Mouse (Mus musculus) CH12.LX (cell line): ENCODE data around the gene Tshr. TPM values are rescaled to one million over a fixed set of nuclear protein-coding genes. Genes with fewer than 3 reads are reported as not detected.

Experiments
- DNase-seq: peaks from one replicate; pipeline ENCODE4 v3.0.0-alpha.2; 2013; ENCODE audit errors: extremely low read depth
- H3K27ac ChIP-seq: 2 replicates; pipeline ENCODE4 v1.5.1; 2012; ENCODE audit warnings: low read depth, mild to moderate bottlenecking, control low read depth, moderate library complexity; ENCODE audit not compliant: insufficient read depth
- H3K27me3 ChIP-seq: replicated peaks from 2 replicates; pipeline ENCODE3; 2012; ENCODE audit warnings: inconsistent platforms
- H3K36me3 ChIP-seq, 2 experiments: replicated peaks in 1 of 2; 2 replicates each; pipeline versions ENCODE3 to v1.6.1; 2012; ENCODE audit warnings: inconsistent platforms in 1 of 2, low read length in 1 of 2, mild to moderate bottlenecking in 1 of 2, mixed read lengths in 1 of 2, moderate library complexity in 1 of 2; ENCODE audit not compliant: control insufficient read depth in 1 of 2, insufficient read depth in 1 of 2
- H3K4me1 ChIP-seq, 2 experiments: 2 replicates each; pipeline ENCODE4 v1.6.1; 2012; ENCODE audit warnings: inconsistent platforms in 1 of 2, moderate library complexity in 1 of 2; ENCODE audit not compliant: insufficient read depth in 2 of 2, control insufficient read depth in 1 of 2
- H3K4me2 ChIP-seq: 2 replicates; pipeline ENCODE4 v1.6.1; 2012; ENCODE audit warnings: low read depth, mild to moderate bottlenecking, control low read depth; ENCODE audit not compliant: poor library complexity, insufficient read depth, severe bottlenecking
- H3K4me3 ChIP-seq, 3 experiments: fragments of 150-350 bp in 1 of 3; sonication (generic) in 1 of 3; replicated peaks in 1 of 3; 2 replicates each; pipeline versions ENCODE3 to v1.5.1; 2011 to 2012; ENCODE audit warnings: low read depth in 2 of 3, low read length in 2 of 3, mild to moderate bottlenecking in 2 of 3, moderate library complexity in 2 of 3, control low read depth in 1 of 3, improper control_type of control experiment in 1 of 3, inconsistent platforms in 1 of 3, mixed read lengths in 1 of 3; ENCODE audit not compliant: poor library complexity in 1 of 3
- H3K79me2 ChIP-seq: replicated peaks from 2 replicates; pipeline ENCODE4 v1.6.1; 2012; ENCODE audit warnings: mild to moderate bottlenecking, moderate library complexity; ENCODE audit not compliant: control insufficient read depth, poor library complexity, insufficient read depth, severe bottlenecking; ENCODE audit errors: extremely low read depth
- H3K9ac ChIP-seq: 2 replicates; pipeline ENCODE4 v1.6.1; 2012; ENCODE audit warnings: low read depth, mild to moderate bottlenecking, control low read depth, moderate library complexity; ENCODE audit not compliant: insufficient read depth
- H3K9me3 ChIP-seq: replicated peaks from 2 replicates; pipeline ENCODE3; 2012; ENCODE audit warnings: low read length, inconsistent platforms, mixed read lengths
- BHLHE40 ChIP-seq: IDR thresholded peaks from 2 replicates; pipeline ENCODE4 v1.6.1; 2011; ENCODE audit warnings: mild to moderate bottlenecking, low read depth, low read length, improper control_type of control experiment
- E2F4 ChIP-seq: IDR thresholded peaks from 2 replicates; pipeline ENCODE4 v1.6.1; 2011; ENCODE audit warnings: low read depth, low read length, improper control_type of control experiment; ENCODE audit not compliant: insufficient replicate concordance
- ELF1 ChIP-seq: IDR thresholded peaks from 2 replicates; pipeline ENCODE4 v1.6.1; 2014; ENCODE audit warnings: low read depth, mild to moderate bottlenecking, inconsistent platforms, low read length, improper control_type of control experiment
- EP300 ChIP-seq: IDR thresholded peaks from 2 replicates; pipeline ENCODE4 v1.6.1; 2011; ENCODE audit warnings: low read length, improper control_type of control experiment
- HCFC1 ChIP-seq: IDR thresholded peaks from 2 replicates; pipeline ENCODE4 v1.6.1; 2012; ENCODE audit warnings: low read depth, mild to moderate bottlenecking, inconsistent platforms, low read length, improper control_type of control experiment
- MAFK ChIP-seq: IDR thresholded peaks from 2 replicates; pipeline ENCODE4 v1.6.1; 2011; ENCODE audit warnings: low read length, improper control_type of control experiment; ENCODE audit not compliant: insufficient replicate concordance
- MAX ChIP-seq: IDR thresholded peaks from 2 replicates; pipeline ENCODE4 v1.6.1; 2011; ENCODE audit warnings: low read length, improper control_type of control experiment
- MEF2A ChIP-seq: IDR thresholded peaks from 2 replicates; pipeline ENCODE4 v1.6.1; 2014; ENCODE audit warnings: low read depth, mild to moderate bottlenecking, inconsistent platforms, low read length, improper control_type of control experiment, borderline replicate concordance
- NELFE ChIP-seq: IDR thresholded peaks from 2 replicates; pipeline ENCODE4 v1.6.1; 2011; ENCODE audit warnings: low read depth, low read length, improper control_type of control experiment
- POLR2AphosphoS2 ChIP-seq: IDR thresholded peaks from 2 replicates; pipeline ENCODE4 v1.6.1; 2011; ENCODE audit warnings: low read depth, low read length, improper control_type of control experiment
- RCOR1 ChIP-seq: conservative IDR thresholded peaks from 2 replicates; pipeline ENCODE4 v1.6.1; 2012; ENCODE audit warnings: low read depth, mild to moderate bottlenecking, inconsistent platforms, low read length, improper control_type of control experiment
- SIN3A ChIP-seq: IDR thresholded peaks from 2 replicates; pipeline ENCODE4 v1.6.1; 2012; ENCODE audit warnings: low read length, improper control_type of control experiment, inconsistent platforms
- SMC3 ChIP-seq: IDR thresholded peaks from 2 replicates; pipeline ENCODE4 v1.6.1; 2011; ENCODE audit warnings: low read depth, low read length, improper control_type of control experiment
- USF2 ChIP-seq: conservative IDR thresholded peaks from 2 replicates; pipeline ENCODE4 v1.6.1; 2011; ENCODE audit warnings: low read depth, low read length, improper control_type of control experiment
- dilution Hi-C: fragments of 300-500 bp; cut with MboI; formaldehyde crosslinking; loops from 2 replicates; pipeline ENCODE4 v1.14.3; 2020; ENCODE audit warnings: low sequenced_read_pairs; ENCODE audit not compliant: extremely low pct_unique_long_range_greater_than_20kb, extremely low pct_ligation_motif_present
- in situ Hi-C: fragments of 300-500 bp; cut with MboI; formaldehyde crosslinking; loops from 3 replicates; pipeline ENCODE4 v1.14.3; 2019; ENCODE audit warnings: low sequenced_read_pairs, low pct_ligation_motif_present, low pct_unique_long_range_greater_than_20kb, mixed read lengths
- polyA plus RNA-seq: library from polyadenylated mRNA; unstranded; fragments of >175 nt; gene quantifications from 2 replicates; pipeline ENCODE4 v1.2.1, GENCODE M21; 2012; ENCODE audit warnings: low read depth; ENCODE audit not compliant: insufficient read length
- total RNA-seq, 2 experiments: library from RNA; depleted of rRNA; stranded (reverse); fragments of 300-350 nt in 1 of 2; fragments of >200 nt in 1 of 2; gene quantifications; 2 replicates each; pipeline ENCODE4 v1.2.3; 2012 to 2014

Gene Tshr
- total and polyA plus RNA-seq, 3 experiments, result not detected

DNA sequence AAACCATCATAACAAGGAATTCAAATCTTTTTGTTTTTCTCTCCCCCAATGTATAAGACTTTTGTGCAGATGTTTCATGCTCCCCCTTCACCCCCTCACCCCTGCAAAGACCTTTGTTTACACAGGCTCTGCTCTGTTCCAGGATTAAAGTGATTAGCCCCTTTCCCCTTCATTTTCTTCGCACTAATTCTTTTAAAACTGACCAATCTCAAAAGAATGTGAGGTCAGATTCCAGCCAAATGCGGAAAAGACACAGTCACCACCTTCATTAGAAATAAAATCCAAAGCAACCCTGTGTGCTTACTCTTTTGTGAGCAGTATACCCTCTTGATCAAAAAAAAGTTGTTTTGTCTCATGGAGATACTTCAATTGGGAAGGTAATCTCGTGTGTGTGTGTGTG, 104.0 kb downstream of the Tshr start:
- DNase-seq, result no peak
- Histone ChIP-seq H3K36me3 (no peaks in the 10 kb centered on the region), H3K9ac (no peak overlapping the region), H3K4me2 (no peak overlapping the region), H3K9me3 (no peaks in the 10 kb centered on the region), H3K27ac (no peak overlapping the region), H3K27me3 (no peaks in the 10 kb centered on the region), H3K4me3 (no peak overlapping the region), H3K79me2 (no peaks in the 10 kb centered on the region), H3K4me1 (no peaks in the 10 kb centered on the region)
- in situ Hi-C loops, result no loop called here
- TF ChIP-seq SMC3 (no peak), E2F4 (no peak), POLR2AphosphoS2 (no peak), EP300 (no peak), MAX (no peak), USF2 (no peak), MEF2A (no peak)
- dilution Hi-C loops, result no loop called here

DNA sequence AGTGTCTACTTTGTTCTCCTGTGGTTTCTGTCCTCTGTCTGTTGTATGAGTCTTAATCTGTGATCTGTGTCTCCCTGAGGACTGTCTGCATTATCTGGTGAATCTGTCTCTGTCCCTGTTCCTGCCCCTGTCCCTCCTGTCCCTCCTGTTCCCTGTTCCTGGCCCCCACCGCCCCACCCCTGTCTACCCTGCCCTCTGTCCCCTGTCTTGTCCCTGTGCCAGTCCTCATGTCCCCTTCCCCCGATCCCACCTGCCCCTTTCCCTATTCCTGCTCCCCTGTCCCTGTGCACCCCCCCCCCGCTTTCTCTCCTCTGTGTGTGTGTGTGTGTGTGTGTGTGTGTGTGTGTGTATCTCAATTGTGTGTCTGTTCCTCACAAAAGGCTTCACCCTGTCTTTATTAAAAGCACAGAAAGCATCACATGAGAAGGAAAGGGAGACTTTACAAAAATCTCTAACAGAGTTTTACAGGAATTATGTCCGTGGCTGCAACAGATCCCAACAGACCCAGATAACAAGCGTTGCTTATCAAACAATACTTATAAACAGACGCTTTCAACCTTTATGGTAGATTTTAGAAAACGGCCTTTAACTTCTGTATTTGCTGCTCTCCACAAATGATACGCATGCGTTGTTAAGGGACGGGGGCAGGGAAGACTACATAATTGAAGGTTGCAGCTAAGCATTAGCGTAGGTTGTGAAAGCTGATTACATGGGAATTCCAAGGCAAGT, 111.3 kb downstream of the Tshr start:
- Histone ChIP-seq H3K36me3 (no peaks in the 10 kb centered on the region), H3K27ac (no peak overlapping the region), H3K79me2 (no peaks in the 10 kb centered on the region), H3K4me3 (no peak overlapping the region), H3K9ac (no peak overlapping the region), H3K9me3 (no peaks in the 10 kb centered on the region), H3K27me3 (no peaks in the 10 kb centered on the region), H3K4me1 (peaks cover 0 to 11% of the 10 kb centered on the region in 2 experiments; a peak in 2 of 4 replicates), H3K4me2 (no peak overlapping the region)
- DNase-seq, result no peak
- in situ Hi-C loops, result no loop called here
- dilution Hi-C loops, result no loop called here
- TF ChIP-seq SIN3A (no peak), HCFC1 (no peak), BHLHE40 (no peak), E2F4 (no peak), MAFK (no peak), ELF1 (no peak), RCOR1 (no peak), POLR2AphosphoS2 (no peak), NELFE (no peak)
